Mouse (Mus musculus) thymus, postnatal 36 days (tissue): ENCODE results near the gene Borcs6.
"Not testable (repeated sequence)": the region's sequence is repeated elsewhere in the genome, so short reads cannot be mapped to it uniquely, and the experiment has no call there.

Source experiments
- DNase-seq, 2 experiments: peaks; one replicate each; pipeline ENCODE4 v3.0.0; 2022; ENCODE audit warnings: mixed read lengths in 2 of 2

The Borcs6 gene

GRCm38 (mm10) chr11:69089616-69090290 lies 30.2 kb downstream of the Borcs6 start:
- DNase-seq: no peak

DNA sequence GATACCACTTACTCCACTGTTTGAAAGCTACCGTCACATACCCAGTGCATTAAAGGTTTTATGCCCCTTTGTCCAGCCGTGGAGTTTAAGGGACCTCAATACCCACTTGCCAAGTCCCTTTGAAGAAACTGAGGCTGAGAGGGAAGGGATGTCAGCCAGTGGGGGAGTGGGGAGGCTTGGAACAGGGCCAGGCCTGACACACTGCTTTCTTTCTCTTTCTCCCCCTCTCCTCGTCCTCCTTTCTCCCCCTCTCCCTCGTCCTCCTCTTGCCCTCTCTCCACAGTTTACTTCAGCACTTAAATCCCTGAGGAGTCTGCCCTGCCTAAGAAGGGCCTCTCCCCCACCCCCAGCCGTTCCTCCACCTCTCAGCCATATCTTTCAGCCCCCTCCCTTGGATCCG lies 30.9 kb downstream of the Borcs6 start:
- no peak for DNase-seq

DNA sequence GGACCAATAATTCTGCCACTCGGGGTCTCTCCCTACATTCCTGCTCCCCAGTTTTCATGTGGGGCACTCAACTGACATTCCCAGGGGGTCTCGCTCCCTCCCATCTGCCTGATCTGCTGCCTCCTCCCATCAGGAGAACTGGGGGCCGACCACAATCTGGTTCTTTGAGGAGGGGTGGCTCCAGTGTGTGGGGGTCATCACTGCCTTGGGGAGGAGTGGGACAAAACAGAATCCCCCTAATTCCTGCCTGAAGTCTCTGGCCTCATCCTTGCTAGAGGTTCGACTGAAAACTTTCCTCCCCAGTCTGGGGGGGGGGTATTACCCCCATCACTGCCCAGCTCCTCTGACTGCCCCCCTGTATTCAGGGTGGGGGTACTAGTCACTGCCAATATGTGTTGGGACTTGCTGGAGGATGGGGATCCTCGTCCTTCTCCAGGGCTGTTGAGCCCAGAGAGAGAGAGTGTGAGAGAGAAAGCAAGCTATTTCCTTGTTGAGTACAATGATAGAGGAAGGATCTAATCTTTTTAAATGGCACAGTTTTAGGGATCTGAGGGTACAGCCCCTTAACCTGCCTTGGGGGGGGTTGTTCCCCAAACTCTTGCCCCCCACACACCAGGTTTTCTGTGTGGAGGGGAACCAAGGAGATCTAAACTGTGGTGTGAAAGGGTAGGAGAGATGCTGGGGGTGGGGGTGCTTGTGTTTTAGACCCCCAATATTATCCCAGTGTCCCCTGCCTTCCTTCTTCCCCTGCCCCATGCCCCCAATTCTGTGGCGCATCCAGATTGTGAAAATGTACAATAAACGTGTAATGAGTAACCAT lies 32.3 kb downstream of the Borcs6 start:
- DNase-seq: no peak

DNA sequence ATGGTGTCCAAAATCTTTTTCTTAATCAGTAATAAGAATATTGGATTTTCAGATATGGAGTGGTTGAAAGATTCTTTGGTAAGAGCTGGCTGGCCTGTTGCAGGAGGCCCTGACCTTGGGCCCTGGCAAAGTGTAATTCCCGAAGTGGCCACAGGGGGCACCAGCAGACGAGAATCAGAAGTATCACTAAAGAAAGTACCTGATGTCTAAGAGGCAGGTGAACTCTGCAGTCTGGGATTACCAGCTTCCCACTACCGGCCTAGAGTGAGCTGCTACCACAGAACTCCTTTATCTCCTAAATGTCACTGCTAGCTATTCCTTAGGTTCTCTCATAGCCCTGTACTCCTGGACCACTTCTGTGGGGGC lies 32.9 kb downstream of the Borcs6 start:
- peak; percentile 83 to 89 for DNase-seq

- DNase-seq: no peak
These were observed 33.4 kb downstream of the Borcs6 start for GRCm38 (mm10) chr11:69092871-69093270.

DNA sequence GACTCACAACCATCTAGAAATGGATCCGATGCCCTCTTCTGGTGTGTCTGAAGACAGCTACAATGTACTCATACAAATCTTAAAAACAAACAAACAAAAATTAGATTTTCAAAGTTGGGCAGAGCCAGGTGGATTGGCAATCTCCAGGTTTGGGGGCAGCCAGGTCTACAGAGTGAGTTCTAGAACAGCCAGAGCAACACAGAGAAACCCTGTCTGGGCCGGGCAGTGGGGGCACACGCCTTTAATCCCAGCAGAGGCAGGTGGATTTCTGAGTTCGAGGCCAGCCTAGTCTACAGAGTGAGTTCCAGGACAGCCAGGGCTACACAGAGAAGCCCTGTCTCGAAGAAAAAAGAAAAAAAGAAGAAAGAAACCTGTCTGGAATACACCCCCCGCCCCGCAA lies 34.3 kb downstream of the Borcs6 start:
- DNase-seq: not testable (repeated sequence)

DNA sequence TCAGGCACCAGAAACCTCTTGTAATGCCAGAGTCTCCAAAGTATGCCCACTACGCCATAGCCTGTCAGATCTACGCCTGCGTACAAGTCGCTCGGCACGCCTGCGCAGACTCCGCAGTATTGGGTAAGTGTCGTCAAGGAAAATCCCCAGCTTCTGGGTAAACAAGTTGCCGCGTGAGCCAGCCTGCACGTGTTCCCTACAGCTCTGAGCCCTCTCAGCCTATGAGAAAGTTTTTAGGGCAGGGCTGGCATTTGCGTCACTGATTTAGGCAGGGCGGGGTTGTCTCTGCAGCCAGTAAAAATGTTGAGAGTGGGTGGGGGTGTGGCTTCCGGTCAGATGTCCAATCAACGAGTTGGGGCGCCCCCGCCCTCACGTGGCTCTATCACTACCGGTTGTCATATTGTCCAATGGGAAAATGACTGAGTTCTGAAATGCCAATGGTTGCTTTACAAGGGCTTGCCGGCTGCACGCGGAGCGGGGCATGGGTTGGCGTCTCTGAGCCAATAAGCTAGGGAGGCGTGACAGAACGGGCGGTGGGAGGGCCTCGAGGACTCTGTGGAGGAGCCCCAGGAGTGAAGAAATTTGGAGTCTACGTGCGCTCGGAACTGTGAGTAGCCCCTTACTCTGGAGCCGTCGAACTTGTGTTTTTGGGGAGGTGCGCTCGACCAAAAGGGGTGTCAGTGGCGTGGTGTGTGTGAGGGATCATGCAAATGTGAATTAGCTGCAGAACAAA lies 35.3 kb downstream of the Borcs6 start, which contains the start of gene Per1:
Gene Per1, plus strand, starts transcription at position 521 of the 733 bp plus-strand sequence.
- DNase-seq: peak; percentile 97 to 99

GRCm38 (mm10) chr11:69095511-69096231 lies 36.2 kb downstream of the Borcs6 start:
- peak; percentile 37 to 46 for DNase-seq

DNA sequence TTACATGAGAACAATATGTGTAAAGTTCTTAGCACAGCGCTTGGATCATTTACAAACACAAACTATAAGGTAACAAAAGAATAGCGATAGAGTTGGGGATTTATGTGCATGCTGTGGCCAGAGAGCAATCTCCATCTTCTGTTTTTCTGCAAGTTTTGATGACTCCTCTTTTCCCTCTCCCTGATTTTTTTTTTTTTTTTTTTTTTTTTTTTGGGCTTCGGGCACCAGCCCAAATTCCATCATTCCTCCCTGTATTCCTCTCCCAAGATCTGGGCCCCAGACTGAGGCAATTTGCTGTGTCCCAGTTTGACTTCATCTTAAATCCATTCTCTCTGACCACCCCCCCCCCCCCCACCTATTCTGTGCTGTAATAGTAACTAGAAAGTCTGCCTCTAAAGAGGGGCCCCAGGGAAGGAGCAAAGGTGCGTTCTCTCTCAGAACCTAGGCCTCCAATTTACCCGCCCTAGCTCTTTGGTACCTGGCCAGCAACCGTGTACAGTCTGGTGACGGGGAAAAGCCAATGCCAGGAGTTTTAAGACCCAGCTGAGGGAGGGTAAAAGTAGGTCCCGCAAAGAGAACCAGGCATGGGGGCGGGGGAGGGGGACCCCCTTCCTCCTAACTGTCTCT lies 37.0 kb downstream of the Borcs6 start:
- DNase-seq: no peak

DNA sequence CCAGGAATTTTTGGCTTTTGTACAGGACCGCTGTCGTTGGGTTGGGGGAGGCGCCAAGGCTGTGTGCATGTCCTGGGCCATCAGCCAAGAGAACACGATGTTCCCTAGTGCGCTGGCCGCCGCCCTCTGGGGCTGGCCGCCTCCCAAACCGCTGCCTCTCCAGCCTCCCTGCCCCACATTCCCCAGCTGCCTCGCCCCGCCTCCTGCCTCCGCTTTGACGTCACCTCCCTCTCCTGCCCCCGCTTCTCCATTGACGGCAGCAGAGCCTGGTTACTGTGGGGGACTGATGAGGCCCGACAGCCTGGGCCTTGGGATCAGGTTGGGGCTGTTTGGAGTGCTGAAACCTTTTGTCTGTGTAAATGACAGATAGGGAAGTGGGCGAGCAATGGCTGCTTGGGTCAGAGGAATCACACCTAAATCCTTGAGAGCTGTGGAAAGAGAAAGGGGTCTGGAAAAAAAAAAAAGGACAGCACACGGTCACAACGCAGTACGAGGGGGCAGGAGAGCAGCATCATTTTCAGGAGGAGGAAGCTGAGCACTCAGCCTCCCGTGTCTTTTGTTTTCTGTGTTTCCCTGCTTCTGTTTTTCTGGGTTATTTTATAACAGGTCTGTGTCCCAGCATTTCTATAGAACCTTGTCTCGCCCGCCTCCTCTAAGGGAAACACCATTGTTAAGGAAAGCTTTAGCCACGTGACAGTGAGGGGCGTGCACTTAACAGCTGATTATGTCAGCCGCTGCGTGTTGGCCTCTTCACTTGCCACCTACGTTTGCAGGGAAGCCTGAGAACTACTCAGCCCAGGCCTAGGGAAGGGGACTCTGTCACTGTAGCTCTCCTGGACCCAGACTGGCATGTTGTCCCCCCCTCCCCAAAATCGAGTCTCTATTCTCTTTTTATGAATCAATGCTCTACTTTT lies 37.7 kb downstream of the Borcs6 start:
- DNase-seq: peak; percentile 93

DNA sequence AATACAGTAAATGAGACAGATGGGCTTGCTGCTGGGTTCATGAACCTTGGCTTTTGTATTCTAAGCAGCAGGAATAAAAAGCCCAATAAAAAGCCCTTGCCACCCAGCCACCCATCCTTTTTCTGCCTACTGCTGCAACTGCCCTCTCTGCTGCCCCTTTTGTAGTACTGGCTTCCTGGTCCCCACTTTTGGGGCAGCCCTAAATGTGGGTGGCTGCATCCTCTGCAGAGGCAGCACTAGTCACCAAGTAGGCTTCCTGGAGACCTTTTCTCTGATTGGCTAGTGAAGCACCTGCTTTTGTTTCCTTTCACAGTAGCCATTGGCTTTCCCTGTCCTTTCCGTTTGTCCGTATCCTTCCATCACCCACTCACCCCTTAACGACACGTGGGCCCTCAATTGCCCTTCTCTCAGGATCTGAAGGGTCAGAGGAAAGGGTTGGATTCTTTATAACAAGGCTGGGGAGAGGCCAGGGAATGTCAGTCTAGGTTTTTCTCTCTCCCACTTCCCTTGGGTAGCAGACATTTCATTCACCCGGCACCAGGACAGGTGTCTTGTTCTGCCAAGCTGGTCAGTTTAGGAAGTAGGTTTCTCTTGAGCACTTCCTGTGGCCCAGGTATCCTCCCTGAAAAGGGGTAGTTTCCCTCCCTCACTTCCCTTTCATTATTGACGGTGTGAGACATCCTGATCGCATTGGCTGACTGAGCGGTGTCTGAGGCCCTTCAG lies 38.7 kb downstream of the Borcs6 start:
- peak; percentile 32 to 60 for DNase-seq

- DNase-seq: peak; percentile 88 to 92
These were observed 39.2 kb downstream of the Borcs6 start for GRCm38 (mm10) chr11:69098762-69099091.

DNA sequence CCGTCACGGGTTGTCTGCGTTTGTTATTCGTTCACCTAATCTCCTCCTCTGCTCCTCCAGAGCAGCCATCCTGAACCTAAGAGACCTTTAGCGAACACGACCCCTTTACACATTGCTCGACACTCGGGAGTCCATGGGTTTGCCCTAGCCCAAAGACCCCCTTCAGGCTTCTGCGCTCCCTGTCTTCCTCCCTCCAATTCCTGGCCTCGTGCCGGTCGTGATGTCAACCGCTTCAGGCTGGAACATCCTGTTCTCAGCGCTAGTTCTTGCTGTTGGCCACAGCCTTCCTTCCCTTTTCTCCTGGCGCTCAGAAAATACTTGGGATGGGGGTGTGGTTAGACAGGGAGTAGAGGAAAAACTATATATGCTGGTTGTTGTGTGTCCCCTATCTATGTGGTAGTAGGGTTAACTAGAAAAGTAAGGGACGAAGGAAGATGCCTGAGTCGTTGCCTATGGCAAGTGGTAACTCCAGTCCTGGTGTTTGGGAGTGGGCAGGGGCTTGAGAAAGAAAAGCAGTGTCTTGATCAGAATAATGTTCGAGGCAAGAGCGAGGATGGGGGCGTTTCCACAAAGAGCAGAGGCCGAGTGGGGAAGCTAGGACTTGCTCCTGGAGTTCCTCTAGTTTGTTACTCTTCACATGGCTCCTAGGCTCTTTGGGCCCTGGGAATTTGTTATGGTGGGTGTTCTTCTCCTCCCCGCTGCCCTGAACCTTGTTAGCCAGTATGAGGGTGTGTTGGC lies 39.8 kb downstream of the Borcs6 start:
- DNase-seq: peak; percentile 29 to 46

GRCm38 (mm10) chr11:69099915-69100345 lies 40.4 kb downstream of the Borcs6 start:
- DNase-seq: peak; percentile 88 to 92

- peak; percentile 4 to 36 for DNase-seq
These were observed 41.3 kb downstream of the Borcs6 start for GRCm38 (mm10) chr11:69100639-69101360.

DNA sequence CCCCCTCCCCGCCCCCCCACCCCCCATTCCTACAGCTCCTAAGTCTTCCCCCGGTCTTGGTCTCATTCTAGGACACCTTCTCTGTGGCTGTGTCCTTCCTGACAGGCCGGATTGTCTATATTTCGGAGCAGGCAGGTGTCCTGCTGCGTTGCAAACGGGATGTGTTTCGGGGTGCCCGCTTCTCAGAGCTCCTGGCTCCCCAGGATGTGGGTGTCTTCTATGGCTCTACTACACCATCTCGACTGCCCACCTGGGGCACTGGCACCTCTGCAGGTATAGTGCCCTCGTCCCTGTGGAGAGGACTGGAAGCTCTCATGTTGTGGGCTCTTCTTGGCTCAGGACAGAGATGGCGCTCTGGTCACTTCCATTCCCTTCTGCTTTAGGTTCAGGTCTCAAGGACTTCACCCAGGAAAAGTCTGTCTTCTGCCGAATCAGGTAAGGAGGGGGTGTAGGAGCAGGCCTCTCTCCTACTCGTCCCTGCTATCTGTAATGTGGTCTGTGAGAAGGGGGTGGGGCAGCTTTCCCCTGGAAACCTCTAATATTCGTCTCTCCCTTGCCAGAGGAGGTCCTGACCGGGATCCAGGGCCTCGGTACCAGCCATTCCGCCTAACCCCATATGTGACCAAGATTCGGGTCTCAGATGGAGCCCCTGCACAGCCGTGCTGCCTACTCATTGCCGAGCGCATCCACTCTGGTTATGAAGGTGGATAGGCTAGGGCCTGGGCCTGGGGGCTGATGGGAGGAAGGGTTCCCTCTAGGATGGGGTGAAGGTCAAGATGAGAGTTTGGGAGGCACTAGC lies 42.3 kb downstream of the Borcs6 start:
- no peak for DNase-seq

GRCm38 (mm10) chr11:69102403-69102725 lies 42.8 kb downstream of the Borcs6 start:
- DNase-seq: no peak

DNA sequence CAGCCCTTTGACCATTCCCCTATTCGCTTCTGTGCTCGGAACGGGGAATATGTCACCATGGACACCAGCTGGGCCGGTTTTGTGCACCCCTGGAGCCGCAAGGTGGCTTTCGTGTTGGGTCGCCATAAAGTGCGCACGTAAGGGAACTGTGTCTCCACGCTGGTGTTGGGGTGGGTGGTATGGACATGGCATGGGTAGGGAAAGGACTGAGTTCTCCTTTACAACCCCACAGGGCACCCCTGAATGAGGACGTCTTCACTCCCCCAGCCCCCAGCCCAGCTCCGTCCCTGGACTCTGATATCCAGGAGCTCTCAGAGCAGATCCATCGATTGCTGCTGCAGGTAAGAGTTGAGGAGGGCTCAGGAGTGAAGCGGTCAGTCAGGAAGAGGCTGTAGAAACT lies 43.6 kb downstream of the Borcs6 start:
- DNase-seq: no peak
